Mouse (Mus musculus): ENCODE measurements around the gene Synrg.

GRCm38 (mm10) chr11:84011576-84011975 is 47.3 kb downstream of the Synrg start:
- TF ChIP-seq CTCF (IDR thresholded peaks at IDR 0.05; ENCODE audit: low read depth): no peak
- TF ChIP-seq EP300 (optimal IDR thresholded peaks at IDR 0.05): no peak
